Mouse (Mus musculus) heart, embryonic 16.5 days (tissue): Measurements from ENCODE around the gene Lemd2. TPM values are rescaled to one million over a fixed set of nuclear protein-coding genes. Genes with fewer than 3 reads are reported as not detected.

Experiments used
- ATAC-seq: fragments of 200-750 bp; cut with Nextera tagmentation; replicated peaks from 2 replicates; pipeline ENCODE4 v1.8.0; 2017; ENCODE audit warnings: moderate number of reproducible peaks; ENCODE audit not compliant: insufficient read depth, low FRiP score; ENCODE audit errors: extremely low read depth
- H3K27ac ChIP-seq: fragments of 300-500 bp; sonication (generic); 2 replicates; pipeline ENCODE4 v1.5.1; 2014; ENCODE audit warnings: mild to moderate bottlenecking, low read length, control low read depth, moderate library complexity
- H3K27me3 ChIP-seq: fragments of 300-500 bp; sonication (generic); 2 replicates; pipeline ENCODE4 v1.6.1; 2014; ENCODE audit warnings: low read length, mixed read lengths; ENCODE audit not compliant: control insufficient read depth, insufficient read depth
- H3K36me3 ChIP-seq: fragments of 300-500 bp; sonication (generic); 2 replicates; pipeline ENCODE4 v1.6.1; 2014; ENCODE audit not compliant: control insufficient read depth, insufficient read depth
- H3K4me1 ChIP-seq: fragments of 300-500 bp; sonication (generic); 2 replicates; pipeline ENCODE4 v1.6.1; 2014; ENCODE audit warnings: low read length, mixed read lengths; ENCODE audit not compliant: control insufficient read depth, insufficient read depth
- H3K4me2 ChIP-seq: fragments of 300-500 bp; sonication (generic); 2 replicates; pipeline ENCODE4 v1.6.1; 2014; ENCODE audit warnings: low read depth, mild to moderate bottlenecking, control low read depth, low read length
- H3K4me3 ChIP-seq: fragments of 300-500 bp; sonication (generic); 2 replicates; pipeline ENCODE4 v1.5.1; 2014; ENCODE audit warnings: mild to moderate bottlenecking, control low read depth, low read length
- H3K9ac ChIP-seq: fragments of 300-500 bp; sonication (generic); 2 replicates; pipeline ENCODE4 v1.6.1; 2014; ENCODE audit warnings: low read length, control low read depth
- H3K9me3 ChIP-seq: fragments of 300-500 bp; sonication (generic); replicated peaks from 2 replicates; pipeline ENCODE4 v1.6.1; 2016; ENCODE audit warnings: low read length; ENCODE audit not compliant: control insufficient read depth
- WGBS: fragments of 180-500 bp; shearing (Covaris S2); extraction: QIAGEN DNeasy Blood & Tissue Kit; methylation state at CpG from one replicate; pipeline ENCODE4 v1.1.7; 2014; 5-methylcytosine and 5-hydroxymethylcytosine counted together
- polyA plus RNA-seq: library from polyadenylated mRNA; unstranded; fragments of >200 nt; fragmentation: Nextera tagmentation; extraction: Ambion mirVana; gene quantifications from 2 replicates; pipeline ENCODE4 v1.2.1, GENCODE M21; 2015

Lemd2 gene
- polyA plus RNA-seq, 1 experiment from 2014 or later = 6.3 TPM

- Histone ChIP-seq H3K4me1 (peaks cover 22% of the 10 kb centered on the region), H3K4me2 (no peak overlapping the region), H3K9me3 (no peaks in the 10 kb centered on the region), H3K27me3 (no peaks in the 10 kb centered on the region), H3K4me3 (no peak overlapping the region), H3K9ac (no peak overlapping the region), H3K36me3 (no peaks in the 10 kb centered on the region), H3K27ac (no peak overlapping the region)
- 29% methylated on average over 7 of the region's 7 CpGs for WGBS
- ATAC-seq = no peak
These were observed 53.4 kb downstream of the Lemd2 start for GRCm38 (mm10) chr17:27150871-27151270.

- Histone ChIP-seq H3K4me1 (peaks cover 6% of the 10 kb centered on the region), H3K4me2 (no peak overlapping the region), H3K4me3 (no peak overlapping the region), H3K27ac (no peak overlapping the region), H3K36me3 (no peaks in the 10 kb centered on the region), H3K27me3 (no peaks in the 10 kb centered on the region; the same call in 1 of the 2 replicates), H3K9me3 (no peaks in the 10 kb centered on the region), H3K9ac (no peak overlapping the region)
- WGBS = 15% methylated on average over 8 of the region's 8 CpGs
- ATAC-seq = no peak
These were observed 57.8 kb downstream of the Lemd2 start for GRCm38 (mm10) chr17:27146323-27146923.

GRCm38 (mm10) chr17:27144152-27144551 is 60.1 kb downstream of the Lemd2 start:
- Histone ChIP-seq H3K9ac (no peak overlapping the region), H3K36me3 (no peaks in the 10 kb centered on the region), H3K4me3 (no peak overlapping the region), H3K4me2 (no peak overlapping the region), H3K27me3 (no peaks in the 10 kb centered on the region; the same call in 1 of the 2 replicates), H3K9me3 (no peaks in the 10 kb centered on the region), H3K27ac (no peak overlapping the region), H3K4me1 (no peaks in the 10 kb centered on the region)
- ATAC-seq = no peak
- 80% methylated on average over 4 of the region's 4 CpGs for WGBS

GRCm38 (mm10) chr17:27141971-27142450 is 62.3 kb downstream of the Lemd2 start:
- Histone ChIP-seq H3K36me3 (no peaks in the 10 kb centered on the region), H3K27ac (no peak overlapping the region), H3K9me3 (no peaks in the 10 kb centered on the region), H3K4me2 (no peak overlapping the region), H3K4me1 (no peaks in the 10 kb centered on the region), H3K27me3 (no peaks in the 10 kb centered on the region; the same call in 1 of the 2 replicates), H3K4me3 (no peak overlapping the region), H3K9ac (no peak overlapping the region)
- WGBS = 35% methylated on average over 10 of the region's 10 CpGs
- 0 out of 2 replicates have a peak, but pooled peaks have one; percentile 23 for ATAC-seq

- 50% methylated on average over 9 of the region's 9 CpGs for WGBS
These were observed 64.0 kb downstream of the Lemd2 start for GRCm38 (mm10) chr17:27140262-27140661.

More at GRCm38 (mm10) chr17:27140262-27140661, 64.0 kb downstream of the Lemd2 start:
- no peak for ATAC-seq
- no peaks in the 10 kb centered on the region for H3K36me3 ChIP-seq
- no peaks in the 10 kb centered on the region; the same call in 1 of the 2 replicates for H3K27me3 ChIP-seq
- no peaks in the 10 kb centered on the region for H3K9me3 ChIP-seq
- H3K27ac ChIP-seq = no peak overlapping the region
- no peak overlapping the region for H3K4me2 ChIP-seq
- no peaks in the 10 kb centered on the region for H3K4me1 ChIP-seq
- H3K9ac ChIP-seq = no peak overlapping the region
- H3K4me3 ChIP-seq = no peak overlapping the region

Other genes with a start within 250 kb of the Lemd2 start
- 10.0 and 12.0 TPM in 2 replicates for gene Zbtb9, start 231.3 kb downstream of the Lemd2 start, polyA plus RNA-seq
- gene Bak1, start 175.5 kb downstream of the Lemd2 start, polyA plus RNA-seq = 5.8 and 6.2 TPM in 2 replicates
- gene Itpr3, start 147.2 kb downstream of the Lemd2 start, polyA plus RNA-seq = 2.2 and 2.6 TPM in 2 replicates
- 272 and 283 TPM in 2 replicates for gene Uqcc2, start 70.6 kb downstream of the Lemd2 start, polyA plus RNA-seq
- gene Ip6k3, start 36.7 kb downstream of the Lemd2 start, polyA plus RNA-seq = 0.44 and 0.49 TPM in 2 replicates